Mouse (Mus musculus) bone marrow, adult 2 months (tissue): ENCODE results near the gene Gipc2. TPM values are rescaled to one million over a fixed set of nuclear protein-coding genes. Genes with fewer than 3 reads are reported as not detected.

Experiments used
- H3K27ac ChIP-seq: fragments of 200-500 bp; 2 replicates; pipeline ENCODE4 v1.5.1; 2012; ENCODE audit warnings: low read depth, mild to moderate bottlenecking, control low read depth, inconsistent platforms, low read length; ENCODE audit not compliant: control insufficient read depth, poor library complexity, insufficient read depth
- H3K4me1 ChIP-seq: fragments of 200-500 bp; 2 replicates; pipeline ENCODE4 v1.6.1; 2011; ENCODE audit warnings: low read length; ENCODE audit not compliant: control insufficient read depth, insufficient read depth
- H3K4me3 ChIP-seq: fragments of 200-500 bp; replicated peaks from 2 replicates; pipeline ENCODE3; 2011; ENCODE audit warnings: mild to moderate bottlenecking, low read depth, low read length, control low read depth; ENCODE audit not compliant: control insufficient read depth
- CTCF ChIP-seq: fragments of 200-500 bp; IDR thresholded peaks from 2 replicates; pipeline ENCODE4 v1.5.1; 2011; ENCODE audit warnings: low read length, control low read depth; ENCODE audit not compliant: control insufficient read depth, insufficient read depth
- POLR2A ChIP-seq: fragments of 200-500 bp; IDR thresholded peaks from 2 replicates; pipeline ENCODE4 v1.6.1; 2011; ENCODE audit warnings: low read depth, mild to moderate bottlenecking, control low read depth, low read length, borderline replicate concordance; ENCODE audit not compliant: control insufficient read depth
- WGBS: fragments of 180-500 bp; shearing (Covaris S2); methylation state at CpG from one replicate; pipeline ENCODE4 v1.1.7; 2018; 5-methylcytosine and 5-hydroxymethylcytosine counted together
- polyA plus RNA-seq: library from polyadenylated mRNA; stranded (reverse); fragments of >200 nt; gene quantifications from 2 replicates; pipeline ENCODE4 v1.2.4, GENCODE M21; 2011; ENCODE audit warnings: low replicate concordance; ENCODE audit not compliant: missing spikeins, insufficient read depth, insufficient read length

Gene Gipc2
- polyA plus RNA-seq, 1 experiment, result 4.1 TPM

DNA sequence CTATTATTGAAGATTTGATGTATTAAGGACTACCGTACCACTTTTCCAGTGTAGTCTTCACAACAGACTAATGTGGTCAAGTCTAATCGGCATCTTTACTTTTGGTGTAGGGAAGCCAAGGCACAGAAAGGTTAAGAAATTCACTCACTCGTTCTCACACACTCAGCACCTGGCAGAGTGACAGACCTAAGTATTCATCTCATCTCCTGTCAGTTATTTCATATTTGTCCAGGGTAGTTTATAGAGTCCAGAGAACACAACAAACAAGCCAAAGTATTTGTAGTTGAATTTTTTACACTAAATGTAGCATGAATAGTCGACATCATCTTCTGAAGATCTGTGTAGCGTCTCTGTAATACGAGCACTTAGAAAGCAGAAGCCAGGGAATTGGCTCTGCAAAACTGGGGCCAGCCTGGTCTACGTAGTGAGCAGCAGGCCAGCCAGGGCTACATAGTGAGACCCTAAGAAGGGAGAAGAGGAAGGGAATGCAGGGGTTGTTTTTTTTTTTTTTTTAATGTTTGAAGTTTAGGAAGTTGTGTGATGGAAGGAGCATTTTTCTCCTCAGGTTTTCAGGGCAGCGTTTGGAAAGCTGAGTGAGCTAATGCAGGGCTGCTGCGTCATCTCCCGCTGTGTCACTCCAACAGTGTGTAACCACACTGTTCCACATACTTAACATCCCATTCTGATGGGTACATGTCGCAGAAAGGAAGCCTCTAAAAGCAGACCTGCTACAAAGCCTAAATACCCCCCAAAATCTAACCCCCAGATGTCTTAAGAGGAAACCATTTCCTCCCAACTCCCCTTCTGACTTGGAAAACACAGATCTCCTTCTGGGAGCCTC, 44.6 kb downstream of the Gipc2 start:
- Histone ChIP-seq H3K4me1 (peaks cover 4% of the 10 kb centered on the region; the same call in 1 of the 2 replicates), H3K4me3 (no peak overlapping the region), H3K27ac (no peak overlapping the region; the same call in 1 of the 2 replicates)
- TF ChIP-seq POLR2A (no peak), CTCF (no peak)
- WGBS, result 51% methylated on average over 11 of the region's 11 CpGs

DNA sequence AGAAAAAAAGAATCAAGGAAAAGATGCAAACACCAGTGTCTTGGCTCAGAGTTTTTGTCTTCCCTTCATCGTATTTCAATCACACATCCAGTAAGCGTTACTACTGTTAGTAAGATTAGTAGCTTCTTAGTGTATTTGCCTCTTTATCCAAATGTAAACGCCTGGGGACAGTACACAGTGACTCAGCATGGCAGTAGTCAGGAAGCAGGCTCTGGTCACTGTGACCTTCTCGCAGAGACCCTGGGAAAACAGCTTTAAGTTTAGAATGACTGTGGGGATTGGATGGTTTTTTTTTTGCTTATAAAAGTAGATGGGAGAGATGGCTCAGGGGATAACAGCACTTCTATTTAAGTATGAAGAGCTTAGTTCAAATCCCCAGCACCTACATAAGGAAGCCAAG, 46.0 kb downstream of the Gipc2 start:
- H3K4me3 ChIP-seq, result no peak overlapping the region
- no peak overlapping the region for H3K27ac ChIP-seq
- H3K4me1 ChIP-seq, result peaks cover 4% of the 10 kb centered on the region; the same call in 1 of the 2 replicates
- WGBS, result 40% methylated on average over 4 of the region's 4 CpGs
- TF ChIP-seq POLR2A, result no peak
- no peak for TF ChIP-seq CTCF

DNA sequence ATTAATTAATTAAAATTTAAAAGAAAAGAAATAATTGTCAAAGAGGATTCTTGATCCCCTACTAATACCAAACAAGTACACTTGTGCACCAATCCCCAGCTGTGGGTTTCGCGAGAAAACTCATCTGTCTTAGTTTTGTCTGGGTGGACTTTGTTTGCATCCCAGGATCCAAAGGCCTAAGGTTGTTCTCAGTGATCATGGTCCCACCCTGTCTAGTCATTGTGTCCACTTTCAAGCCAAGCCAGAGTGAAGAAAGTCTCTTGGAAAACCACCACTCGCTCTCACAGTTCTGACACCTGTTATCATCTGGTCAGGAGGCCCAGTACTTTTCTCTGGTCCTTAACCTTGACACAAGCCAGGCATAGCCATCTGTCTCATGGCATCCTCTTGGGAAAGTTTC, 48.1 kb downstream of the Gipc2 start:
- no peak for TF ChIP-seq CTCF
- TF ChIP-seq POLR2A, result no peak
- H3K27ac ChIP-seq, result no peak overlapping the region
- H3K4me1 ChIP-seq, result peaks cover 5% of the 10 kb centered on the region
- no peak overlapping the region for H3K4me3 ChIP-seq
- WGBS, result 92% methylated on average over 3 of the region's 3 CpGs

DNA sequence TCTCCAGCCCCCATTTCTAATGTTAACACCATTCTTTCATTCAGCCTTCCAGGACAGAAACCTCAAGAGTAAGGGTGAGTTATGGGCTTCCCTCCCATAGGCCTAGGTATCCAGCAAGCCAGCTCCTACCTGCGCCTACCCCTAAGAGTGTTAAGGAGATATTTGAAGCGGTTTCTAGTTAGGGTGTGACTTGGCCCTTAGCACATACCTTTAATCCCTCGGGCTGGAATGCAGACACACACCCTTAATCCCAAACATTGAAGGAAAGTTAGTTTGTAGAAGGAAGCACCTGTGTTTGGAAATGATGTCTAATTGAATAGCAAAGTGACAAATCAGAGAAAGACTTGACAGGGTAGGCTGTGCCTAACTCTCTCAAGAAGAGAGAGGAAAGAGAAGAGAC, 49.9 kb downstream of the Gipc2 start:
- no peak overlapping the region for H3K27ac ChIP-seq
- WGBS, result 86% methylated on average over 3 of the region's 3 CpGs
- H3K4me1 ChIP-seq, result peaks cover 3% of the 10 kb centered on the region
- TF ChIP-seq POLR2A (no peak), CTCF (no peak)
- H3K4me3 ChIP-seq, result no peak overlapping the region

DNA sequence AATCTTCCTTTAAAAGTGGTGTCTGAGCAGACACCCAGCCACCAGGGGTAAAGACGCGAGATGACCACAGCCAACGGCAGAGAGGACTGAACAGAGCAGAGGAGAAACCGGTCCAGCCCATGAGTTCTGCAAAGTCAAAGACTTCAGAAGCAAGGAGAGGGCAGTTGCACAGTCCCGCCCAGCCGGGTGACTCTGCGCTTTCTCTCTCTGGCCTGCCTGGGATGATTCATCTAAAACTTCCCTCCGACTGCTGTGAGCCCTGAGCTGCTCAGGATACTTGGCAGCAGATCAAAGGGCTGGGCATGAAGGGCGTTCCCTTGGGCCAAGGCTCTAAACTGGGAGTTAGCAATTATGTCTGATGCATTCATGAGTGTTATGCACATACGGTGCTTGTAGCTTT, 51.2 kb downstream of the Gipc2 start:
- no peak overlapping the region for H3K4me3 ChIP-seq
- peaks cover 3% of the 10 kb centered on the region for H3K4me1 ChIP-seq
- H3K27ac ChIP-seq, result peak overlapping the region; percentile 76
- no peak for TF ChIP-seq CTCF
- no peak for TF ChIP-seq POLR2A
- 2% methylated on average over 10 of the region's 10 CpGs for WGBS

DNA sequence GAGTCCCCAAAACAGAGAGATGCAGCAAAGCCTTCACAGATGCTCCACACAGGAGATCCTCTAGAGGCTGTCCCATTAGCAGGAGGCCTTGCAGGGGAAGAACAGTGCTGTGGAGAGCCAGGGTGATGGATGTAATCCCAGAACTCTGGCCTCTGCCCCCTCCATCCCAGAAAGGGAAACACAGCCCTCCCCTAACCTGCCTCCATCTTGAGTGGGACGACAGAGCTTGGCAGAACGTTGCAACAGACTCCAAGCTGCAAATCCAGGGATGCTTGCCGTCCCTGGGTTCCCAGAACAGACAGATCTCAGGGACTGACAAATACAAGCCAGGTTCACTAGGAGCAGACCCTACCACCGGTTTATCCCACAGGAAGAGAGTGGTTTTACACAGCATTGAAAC, 51.8 kb downstream of the Gipc2 start:
- peak overlapping the region; percentile 47; the same call in 1 of the 2 replicates for H3K27ac ChIP-seq
- WGBS, result 41% methylated on average over 4 of the region's 4 CpGs
- no peak for TF ChIP-seq POLR2A
- TF ChIP-seq CTCF, result no peak
- peaks cover 3% of the 10 kb centered on the region for H3K4me1 ChIP-seq
- H3K4me3 ChIP-seq, result no peak overlapping the region

DNA sequence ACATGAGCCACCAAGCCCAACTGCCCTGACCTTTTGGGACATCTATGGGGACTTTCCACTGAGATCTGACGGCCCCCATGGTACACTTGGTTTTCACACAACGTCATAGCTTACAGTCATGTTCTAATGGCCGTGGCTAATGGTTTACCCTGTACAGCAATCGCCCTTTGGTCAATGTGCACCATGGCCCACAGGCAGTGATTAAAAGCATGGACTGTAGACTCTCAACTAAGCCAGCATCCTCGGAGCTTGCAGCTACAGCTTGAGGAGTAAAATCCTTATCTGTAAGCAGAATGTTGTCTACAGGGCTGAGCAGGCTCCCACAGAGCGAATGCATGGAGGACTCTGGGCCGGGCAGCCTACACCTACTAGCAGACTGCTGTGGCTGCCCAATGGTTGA, 52.5 kb downstream of the Gipc2 start:
- Histone ChIP-seq H3K4me1 (peaks cover 3% of the 10 kb centered on the region), H3K27ac (no peak overlapping the region; the same call in 1 of the 2 replicates), H3K4me3 (no peak overlapping the region)
- no peak for TF ChIP-seq POLR2A
- TF ChIP-seq CTCF, result no peak
- WGBS, result 79% methylated on average over 7 of the region's 7 CpGs

DNA sequence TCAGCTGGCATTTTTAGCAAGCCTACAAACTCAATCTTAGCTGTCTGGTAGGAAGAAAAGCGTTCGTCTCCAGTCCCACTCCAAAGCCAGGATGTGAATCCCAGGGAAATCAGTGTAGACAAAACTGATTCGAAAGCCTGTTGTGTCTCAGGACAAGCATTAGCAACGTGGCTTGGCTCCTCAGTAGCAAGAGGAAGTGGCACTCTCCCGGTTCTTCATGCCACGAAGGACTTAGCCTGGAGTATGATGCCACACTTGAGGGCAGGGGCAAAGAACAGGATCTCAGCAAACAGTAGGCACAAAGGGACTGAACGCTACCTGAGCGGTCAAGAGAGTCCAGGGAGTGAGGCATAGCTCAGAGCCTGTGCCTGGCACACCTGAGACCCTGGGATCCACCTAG, 53.4 kb downstream of the Gipc2 start:
- H3K4me1 ChIP-seq, result peaks cover 3% of the 10 kb centered on the region

DNA sequence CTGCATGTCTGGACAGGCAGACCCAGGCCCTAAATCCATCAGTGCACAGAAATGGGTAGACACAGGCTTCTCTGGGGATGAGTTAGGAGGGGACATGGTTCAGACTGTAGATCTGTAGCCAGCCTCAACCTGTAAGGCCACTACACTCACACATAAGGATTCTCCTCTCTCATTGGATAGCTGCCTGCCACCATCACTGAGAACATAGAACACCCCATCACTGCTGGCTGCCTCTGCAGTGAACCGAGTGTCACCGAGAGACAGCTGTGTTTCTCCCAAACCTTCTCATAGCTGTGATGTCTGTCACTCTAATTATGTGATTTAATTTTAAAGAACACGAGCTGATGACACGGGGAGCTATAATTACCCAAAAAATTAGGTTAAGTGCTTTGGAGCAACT, 54.5 kb downstream of the Gipc2 start:
- WGBS, result 72% methylated on average over 4 of the region's 4 CpGs
- TF ChIP-seq CTCF, result no peak
- no peak for TF ChIP-seq POLR2A
- Histone ChIP-seq H3K4me3 (no peak overlapping the region), H3K4me1 (peaks cover 3% of the 10 kb centered on the region), H3K27ac (no peak overlapping the region)

More for the DNA sequence above, 53.4 kb downstream of the Gipc2 start:
- H3K27ac ChIP-seq, result no peak overlapping the region
- H3K4me3 ChIP-seq, result no peak overlapping the region
- WGBS, result 54% methylated on average over 8 of the region's 8 CpGs
- TF ChIP-seq POLR2A (no peak), CTCF (no peak)
